Mouse (Mus musculus) hindbrain, embryonic 15.5 days (tissue): ENCODE measurements around the gene Ap3s2. TPM values are rescaled to one million over a fixed set of nuclear protein-coding genes. Genes with fewer than 3 reads are reported as not detected.

Experiments
- ATAC-seq: fragments of 200-750 bp; cut with Nextera tagmentation; 2 replicates; pipeline ENCODE4 v1.8.0; 2017; ENCODE audit warnings: low read depth, moderate number of reproducible peaks, moderate TSS enrichment; ENCODE audit not compliant: low FRiP score
- H3K27ac ChIP-seq: fragments of 300-500 bp; sonication (generic); replicated peaks from 2 replicates; pipeline ENCODE4 v1.5.1; 2015; ENCODE audit warnings: mild to moderate bottlenecking, inconsistent platforms
- H3K27me3 ChIP-seq: fragments of 300-500 bp; sonication (generic); 2 replicates; pipeline ENCODE4 v1.6.1; 2015; ENCODE audit warnings: control low read depth, inconsistent platforms
- H3K36me3 ChIP-seq: fragments of 300-500 bp; sonication (generic); 2 replicates; pipeline ENCODE4 v1.6.1; 2015; ENCODE audit warnings: control low read depth, inconsistent platforms
- H3K4me1 ChIP-seq: fragments of 300-500 bp; sonication (generic); replicated peaks from 2 replicates; pipeline ENCODE4 v1.6.1; 2015; ENCODE audit warnings: control low read depth, inconsistent platforms
- H3K4me2 ChIP-seq: fragments of 300-500 bp; sonication (generic); 2 replicates; pipeline ENCODE4 v1.6.1; 2015; ENCODE audit warnings: moderate library complexity, mild to moderate bottlenecking, inconsistent platforms
- H3K4me3 ChIP-seq: fragments of 300-500 bp; sonication (generic); 2 replicates; pipeline ENCODE4 v1.5.1; 2015; ENCODE audit warnings: mild to moderate bottlenecking, inconsistent platforms
- H3K9ac ChIP-seq: fragments of 300-500 bp; sonication (generic); 2 replicates; pipeline ENCODE4 v1.6.1; 2015; ENCODE audit warnings: inconsistent platforms
- H3K9me3 ChIP-seq: fragments of 300-500 bp; sonication (generic); 2 replicates; pipeline ENCODE4 v1.6.1; 2016; ENCODE audit warnings: control low read depth, inconsistent platforms
- WGBS: fragments of 180-500 bp; shearing (Covaris S2); methylation state at CpG from one replicate; pipeline ENCODE4 v1.1.7; 2015; 5-methylcytosine and 5-hydroxymethylcytosine counted together
- polyA plus RNA-seq: library from polyadenylated mRNA; unstranded; fragments of >200 nt; fragmentation: Nextera tagmentation; extraction: Ambion mirVana; gene quantifications from 2 replicates; pipeline ENCODE4 v1.2.1, GENCODE M21; 2015

Gene Ap3s2
- polyA plus RNA-seq, 1 experiment from 2014 or later: 43.4 TPM

DNA sequence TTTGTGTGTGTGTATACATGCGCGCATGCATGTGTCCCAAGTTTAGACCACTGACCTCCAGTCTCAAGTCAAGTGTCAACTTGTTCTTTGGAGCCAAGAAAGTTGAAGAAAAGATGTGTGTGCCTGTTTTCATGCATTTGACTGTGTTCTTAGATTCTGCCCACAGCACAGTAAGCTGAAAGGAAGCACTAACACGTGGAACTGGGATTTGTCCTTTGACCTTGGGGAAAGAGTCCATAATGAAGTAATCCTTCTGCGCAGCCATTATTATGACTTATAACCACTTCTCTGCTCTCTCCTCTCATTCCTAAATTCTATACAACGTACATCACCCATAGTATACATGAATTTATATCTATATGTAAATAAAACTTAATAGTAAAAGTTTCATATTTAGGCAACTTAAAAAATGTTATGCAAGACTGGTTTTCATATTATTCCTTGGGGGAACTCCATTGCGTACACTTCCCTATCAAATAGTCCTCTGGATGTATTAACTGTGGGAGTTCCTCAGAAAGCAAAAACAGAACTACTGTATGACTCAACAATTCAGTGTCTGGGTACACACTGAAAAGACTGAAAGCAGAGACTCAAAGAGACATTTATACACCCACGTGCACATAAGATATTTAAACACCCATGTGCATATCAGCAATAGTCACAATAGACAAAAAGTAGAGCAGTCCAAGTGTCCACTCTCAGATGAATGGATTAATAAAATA is 36.7 kb downstream of the Ap3s2 start:
- ATAC-seq: no peak
- WGBS: 95% methylated on average over 7 of the region's 7 CpGs
- no peaks in the 10 kb centered on the region for H3K4me1 ChIP-seq
- H3K4me2 ChIP-seq: no peak overlapping the region
- H3K9ac ChIP-seq: no peak overlapping the region
- no peak overlapping the region for H3K27ac ChIP-seq
- no peaks in the 10 kb centered on the region for H3K9me3 ChIP-seq
- no peak overlapping the region for H3K4me3 ChIP-seq
- H3K36me3 ChIP-seq: peaks cover 27% of the 10 kb centered on the region
- H3K27me3 ChIP-seq: no peaks in the 10 kb centered on the region

DNA sequence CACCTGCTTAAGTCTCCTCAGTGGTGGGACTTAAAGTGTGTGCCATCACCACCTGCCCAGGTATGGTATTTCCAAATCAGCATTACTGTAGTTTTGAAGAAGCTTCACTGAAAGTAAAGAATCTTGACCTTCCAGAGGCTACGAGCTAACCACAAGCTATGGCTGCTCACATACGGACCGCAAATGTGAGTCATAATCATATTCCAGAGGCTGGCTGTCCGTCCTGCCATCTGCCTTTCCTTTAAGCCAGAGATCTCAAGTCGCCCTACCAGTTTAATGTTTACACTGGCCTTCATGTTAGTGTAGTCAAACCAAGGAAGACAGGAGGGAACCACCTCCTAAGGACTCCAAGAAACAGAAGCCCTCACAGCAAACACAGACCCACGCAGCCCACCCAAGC is 38.5 kb downstream of the Ap3s2 start:
- H3K4me3 ChIP-seq: no peak overlapping the region
- H3K4me1 ChIP-seq: no peaks in the 10 kb centered on the region
- no peak for ATAC-seq
- peaks cover 17% of the 10 kb centered on the region for H3K36me3 ChIP-seq
- no peak overlapping the region for H3K4me2 ChIP-seq
- H3K27ac ChIP-seq: no peak overlapping the region
- H3K27me3 ChIP-seq: no peaks in the 10 kb centered on the region
- 98% methylated on average over 6 of the region's 6 CpGs for WGBS
- no peaks in the 10 kb centered on the region for H3K9me3 ChIP-seq
- H3K9ac ChIP-seq: no peak overlapping the region

DNA sequence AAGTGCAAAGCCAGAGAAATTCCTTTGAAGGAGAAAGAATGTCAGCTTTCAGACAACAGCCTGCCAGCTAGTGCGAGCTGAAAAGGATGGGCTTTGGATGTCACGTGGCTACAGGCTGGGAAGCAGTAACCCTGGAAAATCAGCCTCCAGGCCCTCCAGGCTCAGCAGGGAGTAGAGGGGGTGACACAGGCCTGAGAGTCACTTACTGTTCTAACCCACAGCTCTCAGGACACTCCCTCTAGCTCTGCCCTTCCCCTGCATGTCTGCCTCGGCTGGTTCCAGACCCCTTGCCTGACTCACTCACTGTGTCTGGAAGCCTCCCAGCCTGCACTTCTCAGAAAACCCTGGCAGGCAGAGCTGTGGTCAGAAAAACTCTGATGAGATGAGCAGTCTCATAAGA is 39.5 kb downstream of the Ap3s2 start:
- H3K4me3 ChIP-seq: no peak overlapping the region
- H3K4me2 ChIP-seq: no peak overlapping the region
- no peak for ATAC-seq
- H3K27ac ChIP-seq: no peak overlapping the region
- no peaks in the 10 kb centered on the region for H3K4me1 ChIP-seq
- WGBS: 51% methylated on average over 3 of the region's 3 CpGs
- H3K9me3 ChIP-seq: no peaks in the 10 kb centered on the region
- no peaks in the 10 kb centered on the region for H3K27me3 ChIP-seq
- no peak overlapping the region for H3K9ac ChIP-seq
- H3K36me3 ChIP-seq: peaks cover 17% of the 10 kb centered on the region

DNA sequence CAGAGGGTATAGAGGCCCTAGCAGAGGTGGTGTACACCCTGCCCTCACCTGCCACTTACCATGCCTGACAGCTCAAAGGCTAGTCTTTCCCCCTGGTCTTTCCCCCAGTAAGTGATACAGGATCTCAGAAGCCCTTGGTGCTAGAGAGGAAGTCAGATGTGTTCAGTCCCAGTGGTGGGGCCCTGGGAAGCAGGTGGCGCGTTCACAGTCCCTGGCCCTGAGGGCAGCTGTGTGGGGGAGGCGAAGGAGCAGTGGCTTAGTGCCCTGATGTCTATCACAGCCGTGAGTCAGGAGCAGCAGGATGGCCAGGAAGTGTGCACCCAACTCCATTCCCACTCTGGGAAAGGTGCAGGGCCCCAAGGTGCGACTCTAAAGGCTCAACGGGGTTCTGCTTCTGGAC is 40.4 kb downstream of the Ap3s2 start:
- Histone ChIP-seq H3K4me3 (no peak overlapping the region), H3K4me1 (no peaks in the 10 kb centered on the region), H3K9ac (no peak overlapping the region), H3K27ac (no peak overlapping the region), H3K4me2 (no peak overlapping the region), H3K9me3 (no peaks in the 10 kb centered on the region), H3K27me3 (no peaks in the 10 kb centered on the region), H3K36me3 (peaks cover 17% of the 10 kb centered on the region)
- ATAC-seq: no peak
- 94% methylated on average over 6 of the region's 6 CpGs for WGBS

DNA sequence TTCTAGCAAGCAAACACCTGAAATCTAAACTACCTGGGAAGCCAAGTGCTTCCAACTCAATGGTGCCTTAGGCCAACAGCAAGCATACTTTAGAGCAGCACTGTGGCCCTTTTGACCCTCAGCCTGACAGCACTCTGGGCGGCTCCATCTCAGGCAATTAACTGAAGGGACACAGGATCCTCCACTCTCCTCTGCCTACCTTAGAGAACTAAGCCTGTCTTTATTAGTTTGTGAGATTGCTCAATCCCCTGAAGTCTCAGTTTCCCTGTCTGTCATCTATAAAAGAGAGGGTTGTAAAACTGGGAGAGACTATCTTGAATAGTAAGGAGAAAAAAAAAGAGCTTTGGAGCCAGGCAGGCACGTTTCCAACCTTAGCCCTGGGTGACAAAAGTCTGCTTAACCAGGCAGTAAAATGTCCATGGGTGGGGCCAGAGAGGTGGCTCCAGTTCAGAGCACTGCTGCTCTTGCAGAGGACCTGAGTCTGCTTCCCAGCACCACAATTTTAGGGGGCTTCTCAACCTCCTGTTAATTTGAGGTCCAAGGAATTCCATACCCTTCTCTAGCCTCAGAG is 41.9 kb downstream of the Ap3s2 start:
- no peak overlapping the region for H3K27ac ChIP-seq
- H3K4me2 ChIP-seq: no peak overlapping the region
- ATAC-seq: no peak
- H3K9ac ChIP-seq: no peak overlapping the region
- H3K4me1 ChIP-seq: no peaks in the 10 kb centered on the region
- H3K9me3 ChIP-seq: no peaks in the 10 kb centered on the region
- no peaks in the 10 kb centered on the region for H3K27me3 ChIP-seq
- H3K4me3 ChIP-seq: no peak overlapping the region
- whole genome bisulfite sequencing: 73% methylated on average over 2 of the region's 2 CpGs
- peaks cover 16% of the 10 kb centered on the region for H3K36me3 ChIP-seq

DNA sequence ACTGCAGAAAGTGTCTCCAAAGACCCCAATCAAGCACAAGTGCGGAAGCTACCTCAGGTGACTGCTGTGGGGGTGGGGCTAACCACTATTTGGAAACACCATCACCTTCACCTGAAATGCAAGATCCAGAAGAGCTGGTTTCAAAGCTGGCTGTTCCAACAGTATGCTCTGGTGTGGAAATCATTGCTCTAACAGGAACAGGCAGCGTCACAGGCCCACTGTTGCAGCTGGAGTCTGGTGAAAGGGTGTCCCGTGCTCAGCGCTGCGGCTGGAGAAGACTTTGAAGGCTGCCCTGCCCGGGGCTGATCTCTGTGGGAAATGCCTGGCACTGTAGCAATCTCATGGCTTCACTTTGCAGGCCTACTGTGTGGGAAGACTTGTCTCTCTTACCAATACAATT is 47.0 kb downstream of the Ap3s2 start:
- no peaks in the 10 kb centered on the region for H3K27me3 ChIP-seq
- H3K27ac ChIP-seq: no peak overlapping the region
- H3K9ac ChIP-seq: no peak overlapping the region
- H3K36me3 ChIP-seq: no peaks in the 10 kb centered on the region
- 88% methylated on average over 6 of the region's 6 CpGs for WGBS
- no peaks in the 10 kb centered on the region for H3K4me1 ChIP-seq
- H3K4me2 ChIP-seq: no peak overlapping the region
- H3K9me3 ChIP-seq: no peaks in the 10 kb centered on the region
- no peak for ATAC-seq
- H3K4me3 ChIP-seq: no peak overlapping the region

DNA sequence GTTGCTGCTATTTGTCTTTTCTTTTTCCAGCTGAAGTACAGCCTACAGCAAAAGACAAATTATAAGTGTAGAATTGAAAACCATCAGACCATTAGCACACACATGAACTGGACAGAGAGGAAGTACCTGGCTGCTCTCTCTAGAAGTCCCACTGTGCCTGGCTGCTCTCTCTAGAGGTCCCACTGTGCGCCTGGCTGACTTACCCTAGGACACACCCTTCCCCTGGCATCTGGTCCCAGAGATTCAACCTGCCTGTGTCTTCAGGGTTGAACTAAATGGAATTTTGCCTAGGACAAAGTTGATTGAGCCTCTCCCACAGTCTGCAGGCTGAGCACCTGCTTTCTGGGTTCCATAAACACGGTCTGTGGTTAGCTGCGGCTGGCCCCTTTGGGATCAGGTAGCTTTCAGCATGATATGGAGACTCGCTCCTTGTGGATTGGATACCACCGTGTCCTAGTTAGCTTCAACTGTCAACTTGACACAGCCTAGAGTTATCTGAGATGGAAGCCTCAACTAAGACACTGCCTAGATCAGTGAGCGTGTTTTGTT is 48.6 kb downstream of the Ap3s2 start:
- H3K4me1 ChIP-seq: no peaks in the 10 kb centered on the region
- no peak overlapping the region for H3K4me3 ChIP-seq
- no peak overlapping the region for H3K4me2 ChIP-seq
- 88% methylated on average over 6 of the region's 6 CpGs for WGBS
- no peaks in the 10 kb centered on the region for H3K27me3 ChIP-seq
- no peak overlapping the region for H3K27ac ChIP-seq
- no peaks in the 10 kb centered on the region for H3K9me3 ChIP-seq
- no peaks in the 10 kb centered on the region for H3K36me3 ChIP-seq
- H3K9ac ChIP-seq: no peak overlapping the region
- no peak for ATAC-seq

DNA sequence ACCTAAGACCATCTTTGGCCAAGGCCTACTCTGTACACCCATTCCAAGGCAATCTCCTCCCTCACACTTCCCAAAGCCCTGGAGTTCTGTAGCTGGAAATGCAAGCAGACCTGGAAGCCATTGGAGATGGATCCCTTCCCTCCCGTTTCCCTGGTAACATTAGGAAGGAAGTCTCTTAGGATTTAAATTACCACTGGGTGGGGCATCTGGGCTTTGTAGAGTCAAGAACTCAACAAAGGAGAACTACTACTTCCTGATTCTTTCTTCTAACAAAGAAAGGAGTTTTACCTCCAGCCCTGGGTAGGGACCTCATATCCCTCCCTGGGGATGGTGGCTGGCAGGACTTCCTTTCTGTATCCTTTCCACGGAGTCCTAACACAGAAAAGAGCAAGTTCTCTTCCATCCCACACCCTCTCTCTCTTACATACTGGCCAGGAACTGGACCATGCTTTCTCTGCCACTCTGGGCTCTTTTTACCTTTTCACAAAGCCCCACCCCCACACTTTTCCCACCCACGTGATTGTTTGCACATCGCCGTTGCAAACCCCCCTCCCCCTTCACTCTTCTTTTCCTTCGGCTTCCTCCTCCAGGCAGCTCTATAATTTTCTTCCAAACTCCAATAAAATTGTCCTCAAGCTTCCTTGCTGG is 51.3 kb downstream of the Ap3s2 start:
- H3K4me2 ChIP-seq: no peak overlapping the region
- no peaks in the 10 kb centered on the region for H3K4me1 ChIP-seq
- no peak overlapping the region for H3K27ac ChIP-seq
- H3K36me3 ChIP-seq: no peaks in the 10 kb centered on the region
- WGBS: 52% methylated on average over 6 of the region's 6 CpGs
- no peaks in the 10 kb centered on the region for H3K27me3 ChIP-seq
- H3K9ac ChIP-seq: no peak overlapping the region
- no peaks in the 10 kb centered on the region for H3K9me3 ChIP-seq
- no peak overlapping the region for H3K4me3 ChIP-seq
- no peak for ATAC-seq

DNA sequence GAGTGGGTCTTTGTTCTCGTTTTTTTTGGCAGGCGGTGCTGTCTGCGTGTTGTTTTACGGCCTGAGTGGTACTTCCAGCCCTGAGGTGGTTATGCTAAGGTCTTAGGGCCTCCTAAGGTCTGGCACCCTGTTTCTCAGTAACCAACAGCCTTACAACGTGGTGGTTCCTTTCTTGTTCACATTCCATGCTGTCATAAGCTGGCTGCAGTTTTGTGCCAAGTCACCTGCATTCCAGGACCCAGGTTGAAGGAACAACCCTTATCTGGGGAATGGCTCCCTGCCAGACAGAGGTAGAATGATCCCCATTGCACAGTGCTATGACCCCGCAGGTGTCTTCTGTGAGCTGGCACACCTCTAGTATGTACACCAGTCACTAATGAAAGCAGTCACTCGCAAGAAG is 52.0 kb downstream of the Ap3s2 start:
- Histone ChIP-seq H3K4me1 (no peaks in the 10 kb centered on the region), H3K4me3 (no peak overlapping the region), H3K27me3 (no peaks in the 10 kb centered on the region), H3K27ac (no peak overlapping the region), H3K9me3 (no peaks in the 10 kb centered on the region), H3K9ac (no peak overlapping the region), H3K4me2 (no peak overlapping the region), H3K36me3 (no peaks in the 10 kb centered on the region)
- ATAC-seq: no peak
- 87% methylated on average over 7 of the region's 7 CpGs for WGBS

DNA sequence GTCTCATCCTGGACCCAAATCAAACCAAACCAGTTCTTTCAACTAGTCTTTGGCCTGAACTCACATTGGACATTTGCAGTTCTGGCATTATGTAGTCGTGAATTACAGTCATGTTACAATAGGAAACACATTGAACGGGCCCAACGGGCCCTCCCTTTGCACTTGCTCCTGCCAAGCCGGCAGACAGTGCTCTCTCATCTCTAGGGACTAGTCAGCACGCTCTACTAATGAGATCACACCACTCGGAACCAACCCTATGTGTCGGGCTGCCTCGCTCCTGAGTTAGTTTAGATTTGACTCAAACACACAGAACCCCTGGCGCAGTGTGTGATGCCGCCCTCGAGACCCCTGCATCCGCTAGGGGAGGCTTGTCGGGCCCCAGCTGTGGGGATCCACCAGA is 52.6 kb downstream of the Ap3s2 start:
- H3K27ac ChIP-seq: no peak overlapping the region
- 74% methylated on average over 13 of the region's 13 CpGs for WGBS
- no peaks in the 10 kb centered on the region for H3K9me3 ChIP-seq
- H3K36me3 ChIP-seq: no peaks in the 10 kb centered on the region
- no peaks in the 10 kb centered on the region for H3K27me3 ChIP-seq
- H3K9ac ChIP-seq: no peak overlapping the region
- no peak for ATAC-seq
- no peak overlapping the region for H3K4me2 ChIP-seq
- no peak overlapping the region for H3K4me3 ChIP-seq
- no peaks in the 10 kb centered on the region for H3K4me1 ChIP-seq

DNA sequence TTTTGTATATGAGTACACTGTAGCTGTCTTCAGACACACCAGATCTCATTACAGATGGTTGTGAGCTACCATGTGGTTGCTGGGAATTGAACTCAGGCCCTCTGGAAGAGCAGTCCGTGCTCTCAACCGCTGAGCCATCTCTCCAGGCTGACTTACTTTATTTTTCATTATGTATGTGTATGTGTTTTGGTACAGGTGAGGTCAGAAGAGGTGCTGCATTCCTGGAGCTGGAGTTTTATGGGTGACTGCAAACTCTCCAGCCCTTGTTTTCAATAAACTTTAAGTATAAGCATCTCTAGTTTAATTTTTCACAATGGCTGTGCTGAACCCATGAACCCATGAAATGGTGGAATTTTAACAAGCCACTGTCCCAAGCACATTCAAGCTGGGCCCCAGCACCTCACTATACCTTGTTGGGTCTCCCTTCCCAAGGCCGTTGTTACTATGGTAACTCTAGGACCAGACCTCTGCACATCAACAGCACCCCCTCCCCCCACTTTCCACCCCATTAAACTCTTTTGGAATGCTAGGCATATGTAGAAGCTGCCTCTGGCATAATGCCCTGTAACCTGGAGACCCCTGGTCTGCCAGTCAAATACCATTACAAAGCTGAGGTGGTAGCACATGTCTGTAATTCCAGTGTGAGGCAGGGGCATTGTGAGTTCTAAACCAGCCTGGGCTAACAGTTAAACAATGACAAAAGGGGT is 54.0 kb downstream of the Ap3s2 start:
- H3K4me2 ChIP-seq: no peak overlapping the region
- 72% methylated on average over 3 of the region's 3 CpGs for WGBS
- no peak for ATAC-seq

DNA sequence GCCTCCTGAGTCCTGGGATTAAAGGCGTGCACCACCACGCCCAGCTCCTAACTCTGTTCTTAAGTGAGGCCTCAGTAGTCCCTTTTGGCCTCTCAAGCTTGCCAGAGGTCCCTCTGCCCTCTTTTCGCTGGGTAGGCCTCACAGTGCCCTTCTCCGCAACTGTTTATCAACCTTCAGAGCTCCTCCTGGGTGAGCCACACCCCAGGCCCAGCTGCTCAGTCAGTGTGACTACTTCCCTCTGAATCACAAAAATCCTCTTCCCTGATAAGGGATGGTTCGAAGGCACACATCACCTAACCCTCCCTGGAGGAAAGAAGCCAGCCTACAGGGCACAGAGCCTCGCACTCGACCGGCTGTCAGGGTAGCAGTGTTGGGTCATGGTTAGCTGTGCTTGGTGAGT is 58.7 kb downstream of the Ap3s2 start:
- no peaks in the 10 kb centered on the region for H3K9me3 ChIP-seq
- no peaks in the 10 kb centered on the region for H3K4me1 ChIP-seq
- no peak for ATAC-seq
- H3K27ac ChIP-seq: no peak overlapping the region
- H3K4me3 ChIP-seq: no peak overlapping the region
- H3K9ac ChIP-seq: no peak overlapping the region
- H3K36me3 ChIP-seq: no peaks in the 10 kb centered on the region
- H3K4me2 ChIP-seq: no peak overlapping the region
- no peaks in the 10 kb centered on the region for H3K27me3 ChIP-seq
- WGBS: 91% methylated on average over 8 of the region's 8 CpGs

More for the DNA sequence above, 54.0 kb downstream of the Ap3s2 start:
- Histone ChIP-seq H3K27ac (no peak overlapping the region), H3K9ac (no peak overlapping the region), H3K9me3 (no peaks in the 10 kb centered on the region), H3K4me3 (no peak overlapping the region), H3K36me3 (no peaks in the 10 kb centered on the region), H3K4me1 (no peaks in the 10 kb centered on the region), H3K27me3 (no peaks in the 10 kb centered on the region)
